19 mouse cellular contexts compared by ENCODE assay signal in the genomic region with DNA sequence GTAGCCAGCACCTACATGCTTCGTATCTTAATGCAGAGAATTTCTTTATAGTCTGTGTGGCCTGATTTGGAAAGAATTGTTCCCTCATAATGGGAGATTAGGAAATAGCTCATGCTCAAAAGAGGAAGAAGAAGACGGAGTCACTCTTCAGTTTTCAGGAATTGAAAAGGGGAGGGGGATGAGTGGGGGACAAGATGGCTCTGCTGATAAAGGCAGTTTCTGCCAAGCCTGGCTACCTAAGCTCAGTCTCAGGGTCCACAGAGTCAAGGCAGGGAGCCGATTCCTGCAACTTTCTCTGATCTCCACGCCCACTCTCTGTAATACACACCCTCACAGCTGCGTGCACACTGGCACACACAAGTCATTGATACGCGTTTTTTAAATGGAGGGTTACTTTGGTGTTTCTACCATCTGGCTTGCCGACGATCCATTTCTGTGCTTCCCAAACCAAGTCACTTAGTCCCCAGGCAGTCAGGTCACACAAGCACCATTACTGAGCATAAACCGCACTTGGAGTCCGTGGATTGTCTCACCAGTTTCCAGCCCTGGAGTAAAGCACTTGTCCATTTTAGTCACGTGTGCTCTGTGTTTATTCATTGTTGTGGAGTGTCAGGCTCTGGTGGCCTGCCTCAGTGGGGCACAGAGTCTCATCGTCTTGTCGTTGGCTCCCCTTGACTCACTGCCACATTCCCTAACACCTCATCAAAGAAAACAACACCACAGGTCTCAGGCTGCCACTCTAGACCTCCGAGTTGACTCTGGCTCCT.
DNase-seq lines count a peak whose midpoint lies in the region; ATAC-seq and TF ChIP-seq lines count a peak whose summit lies in the region.
"Had no signal": no experiment of that assay in that cellular context is flagged by ENCODE, and none has a peak within 500 bp of the region (broad histone marks: within the 10 kb centered on the region; RNA-seq: fewer than 3 reads in every experiment).

No protein-coding gene starts in this region.

- peak overlapping the region; percentile 46 for H3K4me2 ChIP-seq in liver, embryonic 12.5 days
- H3K4me2 ChIP-seq: hindbrain, embryonic 15.5 days; lung, embryonic 15.5 days had no signal

- WGBS in lung, adult 2 months: 56% methylated on average over 15 of the region's 15 CpGs
- 23% methylated on average over 15 of the region's 15 CpGs for WGBS in liver, embryonic 12.5 days (ENCODE audit: insufficient replicate concordance)

- no peaks in the 10 kb centered on the region for H3K27me3 ChIP-seq in liver, embryonic 12.5 days (replicated peaks)
- H3K27me3 ChIP-seq in megakaryocyte, embryonic 14.5 days (replicated peaks): no peaks in the 10 kb centered on the region
- H3K27me3 ChIP-seq: hindbrain, embryonic 15.5 days; lung, embryonic 15.5 days had no signal

- H3K4me1 ChIP-seq in lung, adult 2 months (ENCODE audit: control insufficient read depth, insufficient read depth, low read length): no peaks in the 10 kb centered on the region
- H3K4me1 ChIP-seq in liver, embryonic 12.5 days: peaks cover 42% of the 10 kb centered on the region
- peaks cover 86% of the 10 kb centered on the region for H3K4me1 ChIP-seq in megakaryocyte, embryonic 14.5 days
- H3K4me1 ChIP-seq: hindbrain, embryonic 15.5 days; lung, embryonic 15.5 days had no signal

- DNase-seq in lung, postnatal 25 days (ENCODE audit: low spot score): peak; percentile 3
- DNase-seq in lung, adult 2 months: no peak
- peak; percentile 59 for DNase-seq in MEL-GATA-1-ER (ENCODE audit: extremely low read depth, low read depth)
- DNase-seq in urinary bladder, postnatal 25 days (ENCODE audit: low spot score): no peak
- DNase-seq in retina, embryonic 14.5 days (ENCODE audit: low spot score): no peak
- no peak for DNase-seq in kidney, postnatal 36 days
- DNase-seq: B cell, adult 2 months; cerebellum, postnatal 14 days; heart, adult 18-20 months; left cerebral cortex, postnatal 4 days; retina, postnatal 1 day; right cerebral cortex, postnatal 4 days had no signal

- no peaks in the 10 kb centered on the region for H3K36me3 ChIP-seq in liver, embryonic 12.5 days
- no peaks in the 10 kb centered on the region for H3K36me3 ChIP-seq in megakaryocyte, embryonic 14.5 days (replicated peaks; ENCODE audit: low read length)
- H3K36me3 ChIP-seq: hindbrain, embryonic 15.5 days; lung, embryonic 15.5 days had no signal

- ATAC-seq in liver, embryonic 12.5 days: no peak
- ATAC-seq: forebrain, embryonic 14.5 days; intestine, postnatal 0 days had no signal

- no peak overlapping the region for H3K4me3 ChIP-seq in lung, adult 2 months (replicated peaks; ENCODE audit: extremely low read depth, low read depth, low read length)
- H3K4me3 ChIP-seq in liver, embryonic 12.5 days: no peak overlapping the region
- peak overlapping the region; percentile 75 for H3K4me3 ChIP-seq in megakaryocyte, embryonic 14.5 days (replicated peaks)
- H3K4me3 ChIP-seq: erythroblast, embryonic 14.5 days; hindbrain, embryonic 15.5 days; lung, embryonic 15.5 days had no signal

- TF ChIP-seq POLR2A in lung, adult 2 months (IDR thresholded peaks at IDR 0.05; ENCODE audit: borderline replicate concordance, extremely low read depth, low read depth, low read length): no peak

- no peaks in the 10 kb centered on the region for H3K9me3 ChIP-seq in liver, embryonic 12.5 days (replicated peaks)
- H3K9me3 ChIP-seq in megakaryocyte, embryonic 14.5 days: no peaks in the 10 kb centered on the region
- H3K9me3 ChIP-seq: hindbrain, embryonic 15.5 days; lung, embryonic 15.5 days had no signal

- TF ChIP-seq CTCF in lung, adult 2 months (IDR thresholded peaks at IDR 0.05; ENCODE audit: insufficient read depth, low read length): no peak

- no peak overlapping the region for H3K9ac ChIP-seq in liver, embryonic 12.5 days
- H3K9ac ChIP-seq: hindbrain, embryonic 15.5 days; lung, embryonic 15.5 days had no signal

- H3K27ac ChIP-seq in liver, embryonic 12.5 days: no peak overlapping the region
- H3K27ac ChIP-seq: hindbrain, embryonic 15.5 days; lung, embryonic 15.5 days had no signal

Comparison
In these comparisons a context has a peak if more than half of its experiments do, and no peak if none do; other contexts are left out.
1. DNase-seq: peak in lung, postnatal 25 days (single experiment) and MEL-GATA-1-ER (single experiment); none in lung, adult 2 months (single experiment), urinary bladder, postnatal 25 days (single experiment), retina, embryonic 14.5 days (single experiment) and kidney, postnatal 36 days (0 of 2).